Mouse (Mus musculus) embryonic facial prominence, embryonic 13.5 days (tissue): ENCODE measurements around the gene Pxylp1. TPM values are rescaled to one million over a fixed set of nuclear protein-coding genes. Genes with fewer than 3 reads are reported as not detected.

Source experiments
- ATAC-seq: fragments of 200-750 bp; cut with Nextera tagmentation; 2 replicates; pipeline ENCODE4 v1.8.0; 2017; ENCODE audit warnings: low read depth; ENCODE audit not compliant: insufficient number of reproducible peaks, insufficient read depth, low FRiP score, low TSS enrichment
- H3K27ac ChIP-seq: fragments of 300-500 bp; sonication (generic); 2 replicates; pipeline ENCODE4 v1.5.1; 2015; ENCODE audit warnings: moderate library complexity, mild to moderate bottlenecking, inconsistent platforms
- H3K27me3 ChIP-seq: fragments of 300-500 bp; sonication (generic); 2 replicates; pipeline ENCODE4 v1.6.1; 2015; ENCODE audit warnings: mild to moderate bottlenecking, inconsistent platforms
- H3K36me3 ChIP-seq: fragments of 300-500 bp; sonication (generic); 2 replicates; pipeline ENCODE4 v1.6.1; 2015; ENCODE audit warnings: mild to moderate bottlenecking, inconsistent platforms
- H3K4me1 ChIP-seq: fragments of 300-500 bp; sonication (generic); 2 replicates; pipeline ENCODE4 v1.6.1; 2015; ENCODE audit warnings: inconsistent platforms
- H3K4me2 ChIP-seq: fragments of 300-500 bp; sonication (generic); 2 replicates; pipeline ENCODE4 v1.6.1; 2015; ENCODE audit warnings: moderate library complexity, mild to moderate bottlenecking, inconsistent platforms
- H3K4me3 ChIP-seq: fragments of 300-500 bp; sonication (generic); 2 replicates; pipeline ENCODE4 v1.5.1; 2015; ENCODE audit warnings: mild to moderate bottlenecking, inconsistent platforms
- H3K9ac ChIP-seq: fragments of 300-500 bp; sonication (generic); 2 replicates; pipeline ENCODE4 v1.6.1; 2015; ENCODE audit warnings: mild to moderate bottlenecking, inconsistent platforms
- H3K9me3 ChIP-seq: fragments of 300-500 bp; sonication (generic); 2 replicates; pipeline ENCODE4 v1.6.1; 2016; ENCODE audit warnings: inconsistent platforms
- WGBS: fragments of 180-500 bp; shearing (Covaris S2); methylation state at CpG from one replicate; pipeline ENCODE4 v1.1.7; 2015; ENCODE audit warnings: mixed read lengths; 5-methylcytosine and 5-hydroxymethylcytosine counted together
- polyA plus RNA-seq: library from polyadenylated mRNA; unstranded; fragments of >200 nt; fragmentation: Nextera tagmentation; extraction: Ambion mirVana; gene quantifications from 2 replicates; pipeline ENCODE4 v1.2.1, GENCODE M21; 2015

Pxylp1 gene
- polyA plus RNA-seq, 1 experiment from 2014 or later: 33.7 TPM

GRCm38 (mm10) chr9:96853300-96854186 lies 38.9 kb downstream of the Pxylp1 start:
- Histone ChIP-seq H3K27me3 (no peaks in the 10 kb centered on the region), H3K4me3 (no peak overlapping the region), H3K27ac (peak overlapping the region; percentile 84), H3K9ac (no peak overlapping the region), H3K36me3 (no peaks in the 10 kb centered on the region), H3K9me3 (no peaks in the 10 kb centered on the region), H3K4me1 (peaks cover 29% of the 10 kb centered on the region), H3K4me2 (no peak overlapping the region)
- 41% methylated on average over 16 of the region's 16 CpGs for WGBS
- no peak for ATAC-seq

GRCm38 (mm10) chr9:96851634-96852033 lies 40.8 kb downstream of the Pxylp1 start:
- no peaks in the 10 kb centered on the region for H3K9me3 ChIP-seq
- no peak overlapping the region for H3K4me2 ChIP-seq
- H3K27me3 ChIP-seq: no peaks in the 10 kb centered on the region
- no peak overlapping the region for H3K9ac ChIP-seq
- H3K4me3 ChIP-seq: no peak overlapping the region
- ATAC-seq: no peak
- WGBS: 71% methylated on average over 7 of the region's 7 CpGs
- H3K27ac ChIP-seq: no peak overlapping the region
- H3K36me3 ChIP-seq: no peaks in the 10 kb centered on the region
- H3K4me1 ChIP-seq: peaks cover 31% of the 10 kb centered on the region

DNA sequence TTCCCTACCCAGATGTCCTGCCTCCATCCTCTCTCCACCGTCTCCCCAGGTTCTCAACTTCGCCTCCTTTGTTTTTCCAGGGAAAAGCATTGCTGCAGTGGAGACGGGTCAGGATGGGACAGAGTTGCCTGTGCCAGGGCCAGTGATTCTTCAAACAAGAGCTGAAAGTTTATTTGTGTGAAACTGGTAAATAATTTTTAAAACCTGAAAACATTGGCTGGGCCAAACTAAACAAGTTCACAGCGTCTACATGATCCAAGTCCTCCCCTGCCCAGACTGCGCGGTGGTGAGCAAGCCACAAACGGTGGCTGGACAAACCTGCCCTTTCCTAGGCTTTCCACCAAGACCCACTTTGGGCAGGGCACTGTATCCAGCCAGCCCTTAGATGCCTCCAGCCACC lies 41.4 kb downstream of the Pxylp1 start:
- Histone ChIP-seq H3K27me3 (no peaks in the 10 kb centered on the region), H3K9me3 (no peaks in the 10 kb centered on the region), H3K27ac (no peak overlapping the region), H3K4me2 (no peak overlapping the region), H3K36me3 (no peaks in the 10 kb centered on the region), H3K9ac (no peak overlapping the region), H3K4me3 (no peak overlapping the region), H3K4me1 (peaks cover 31% of the 10 kb centered on the region)
- WGBS: 87% methylated on average over 7 of the region's 7 CpGs
- ATAC-seq: no peak

GRCm38 (mm10) chr9:96849012-96849411 lies 43.5 kb downstream of the Pxylp1 start:
- H3K4me3 ChIP-seq: no peak overlapping the region
- no peak overlapping the region for H3K9ac ChIP-seq
- no peak overlapping the region for H3K27ac ChIP-seq
- WGBS: 29% methylated on average over 5 of the region's 5 CpGs
- H3K4me2 ChIP-seq: no peak overlapping the region
- no peaks in the 10 kb centered on the region for H3K36me3 ChIP-seq
- H3K9me3 ChIP-seq: no peaks in the 10 kb centered on the region
- H3K27me3 ChIP-seq: no peaks in the 10 kb centered on the region
- no peak for ATAC-seq
- peaks cover 45% of the 10 kb centered on the region for H3K4me1 ChIP-seq

GRCm38 (mm10) chr9:96846361-96846760 lies 46.1 kb downstream of the Pxylp1 start:
- Histone ChIP-seq H3K4me2 (no peak overlapping the region), H3K9ac (no peak overlapping the region), H3K36me3 (peaks cover 3% of the 10 kb centered on the region; the same call in 1 of the 2 replicates), H3K27ac (no peak overlapping the region), H3K4me3 (no peak overlapping the region), H3K4me1 (peaks cover 35% of the 10 kb centered on the region), H3K9me3 (no peaks in the 10 kb centered on the region), H3K27me3 (no peaks in the 10 kb centered on the region)
- WGBS: 81% methylated on average over 8 of the region's 8 CpGs
- ATAC-seq: no peak

DNA sequence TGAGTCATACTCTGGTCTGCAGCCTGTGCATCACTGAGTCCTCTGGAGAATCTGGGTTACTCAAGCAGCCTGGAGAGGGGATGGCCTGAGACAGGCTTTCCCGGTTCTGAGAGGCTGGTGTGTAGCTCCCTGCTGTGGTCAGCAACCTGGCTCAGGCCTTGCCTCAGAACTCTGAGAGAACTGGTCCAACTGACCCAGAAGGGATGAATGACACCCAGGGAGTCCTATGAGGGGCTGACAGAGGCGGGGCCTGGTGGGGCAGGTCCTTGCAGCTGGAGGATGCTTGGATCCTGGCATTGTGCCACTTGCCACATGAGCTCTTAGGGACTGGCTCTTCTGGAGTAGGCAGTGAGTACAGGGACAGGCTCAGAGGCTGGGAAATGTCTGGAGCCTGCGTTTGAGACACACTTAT lies 47.7 kb downstream of the Pxylp1 start:
- H3K27ac ChIP-seq: no peak overlapping the region
- H3K36me3 ChIP-seq: peaks cover 3% of the 10 kb centered on the region; the same call in 1 of the 2 replicates
- 48% methylated on average over 3 of the region's 3 CpGs for WGBS
- ATAC-seq: peak; percentile 22; the same call in 1 of the 2 replicates
- no peaks in the 10 kb centered on the region for H3K27me3 ChIP-seq
- peaks cover 33% of the 10 kb centered on the region for H3K4me1 ChIP-seq
- H3K9me3 ChIP-seq: no peaks in the 10 kb centered on the region
- H3K4me2 ChIP-seq: no peak overlapping the region
- H3K4me3 ChIP-seq: no peak overlapping the region
- no peak overlapping the region for H3K9ac ChIP-seq

DNA sequence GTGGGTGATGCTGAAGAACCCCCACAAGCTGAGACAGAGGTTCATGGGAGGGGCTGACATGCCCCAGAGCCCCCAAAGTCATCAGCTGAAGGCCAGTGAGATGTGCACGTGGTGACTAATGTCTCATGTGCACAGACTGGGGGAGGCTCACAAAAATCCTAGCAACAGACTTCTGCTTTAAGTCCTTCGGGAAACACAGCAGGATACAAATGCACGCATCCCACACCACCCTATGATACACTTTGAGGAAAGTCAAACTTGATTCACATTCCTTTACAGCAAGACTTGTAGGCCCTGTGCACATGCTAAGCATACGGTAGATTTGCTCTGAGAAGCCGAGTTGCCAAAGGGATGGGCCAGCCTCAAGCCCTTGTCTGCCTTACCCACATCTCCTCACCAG lies 53.1 kb downstream of the Pxylp1 start:
- Histone ChIP-seq H3K27ac (no peak overlapping the region), H3K36me3 (peaks cover 3% of the 10 kb centered on the region; the same call in 1 of the 2 replicates), H3K4me1 (peaks cover 23% of the 10 kb centered on the region), H3K4me3 (no peak overlapping the region), H3K9me3 (no peaks in the 10 kb centered on the region), H3K27me3 (0 out of 2 replicates have a peak, but pooled peaks cover 4% of the 10 kb centered on the region), H3K9ac (no peak overlapping the region), H3K4me2 (no peak overlapping the region)
- 80% methylated on average over 5 of the region's 5 CpGs for WGBS
- ATAC-seq: no peak

DNA sequence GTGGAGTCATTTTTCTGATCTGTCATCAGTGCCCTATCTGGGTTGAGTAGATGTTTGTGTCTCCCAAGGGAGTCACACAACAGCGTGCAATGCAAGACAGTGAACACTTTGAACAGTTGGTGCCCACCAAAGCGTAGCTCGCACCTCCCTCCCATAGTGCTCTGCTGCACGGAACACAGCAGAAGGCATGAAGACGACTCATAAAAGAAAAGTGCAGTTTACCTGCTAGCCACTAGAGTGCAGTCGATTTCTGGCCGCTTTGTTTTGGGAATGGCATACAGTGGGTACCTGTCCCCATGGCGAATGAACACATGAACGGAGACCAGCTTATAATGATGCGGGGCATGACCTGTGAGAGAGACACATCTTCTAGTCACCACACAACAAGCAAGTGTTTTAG lies 53.6 kb downstream of the Pxylp1 start:
- H3K4me3 ChIP-seq: no peak overlapping the region
- H3K36me3 ChIP-seq: peaks cover 3% of the 10 kb centered on the region; the same call in 1 of the 2 replicates
- H3K4me2 ChIP-seq: no peak overlapping the region
- no peak overlapping the region for H3K27ac ChIP-seq
- 0 out of 2 replicates have a peak, but pooled peaks cover 4% of the 10 kb centered on the region for H3K27me3 ChIP-seq
- WGBS: 35% methylated on average over 10 of the region's 10 CpGs
- H3K9ac ChIP-seq: no peak overlapping the region
- no peaks in the 10 kb centered on the region for H3K9me3 ChIP-seq
- peaks cover 18% of the 10 kb centered on the region for H3K4me1 ChIP-seq
- ATAC-seq: no peak; the same call in 1 of the 2 replicates

- no peak overlapping the region for H3K4me2 ChIP-seq
- H3K9me3 ChIP-seq: no peaks in the 10 kb centered on the region
- 0 out of 2 replicates have a peak, but pooled peaks cover 4% of the 10 kb centered on the region for H3K27me3 ChIP-seq
- H3K27ac ChIP-seq: no peak overlapping the region
- H3K4me3 ChIP-seq: no peak overlapping the region
- WGBS: 42% methylated on average over 20 of the region's 20 CpGs
- no peak for ATAC-seq
- H3K9ac ChIP-seq: no peak overlapping the region
- peaks cover 25% of the 10 kb centered on the region for H3K4me1 ChIP-seq
- H3K36me3 ChIP-seq: peaks cover 3% of the 10 kb centered on the region; the same call in 1 of the 2 replicates
Observed at GRCm38 (mm10) chr9:96837781-96838420, 54.6 kb downstream of the Pxylp1 start.

- 26% methylated on average over 8 of the region's 8 CpGs for WGBS
- no peak overlapping the region for H3K4me2 ChIP-seq
- no peak overlapping the region for H3K4me3 ChIP-seq
- peaks cover 31% of the 10 kb centered on the region for H3K4me1 ChIP-seq
- no peak overlapping the region for H3K27ac ChIP-seq
- no peak for ATAC-seq
- no peaks in the 10 kb centered on the region for H3K9me3 ChIP-seq
- H3K9ac ChIP-seq: no peak overlapping the region
- 0 out of 2 replicates have a peak, but pooled peaks cover 4% of the 10 kb centered on the region for H3K27me3 ChIP-seq
- H3K36me3 ChIP-seq: peaks cover 3% of the 10 kb centered on the region; the same call in 1 of the 2 replicates
Observed at GRCm38 (mm10) chr9:96836984-96837383, 55.5 kb downstream of the Pxylp1 start.

DNA sequence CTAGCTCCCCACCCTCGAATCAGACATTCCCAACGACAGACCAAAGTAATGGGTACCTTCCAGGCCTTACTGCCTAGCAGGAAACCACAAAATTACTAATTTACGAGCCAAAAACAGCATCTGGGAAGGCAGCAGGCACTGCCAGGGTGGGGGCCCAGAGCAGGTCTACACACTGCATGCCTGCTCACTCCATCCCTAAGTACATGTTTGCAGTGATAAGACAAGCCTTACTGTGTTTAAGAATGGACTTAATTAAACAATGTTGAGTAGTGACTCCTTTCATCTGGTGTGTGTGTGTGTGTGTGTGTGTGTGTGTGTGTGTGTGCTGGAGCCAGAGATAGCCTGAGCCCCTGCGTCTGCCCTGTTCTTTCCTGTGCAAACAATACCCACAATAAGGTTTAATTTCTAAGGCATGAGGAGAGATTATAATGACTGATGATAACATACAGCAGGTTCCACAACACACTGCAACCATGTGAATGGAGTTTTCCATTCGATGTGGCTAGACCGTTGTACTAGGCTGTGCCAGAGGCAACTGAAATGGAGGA lies 57.0 kb downstream of the Pxylp1 start:
- Histone ChIP-seq H3K27ac (no peak overlapping the region), H3K9me3 (no peaks in the 10 kb centered on the region), H3K4me3 (no peak overlapping the region), H3K4me1 (peaks cover 31% of the 10 kb centered on the region), H3K4me2 (no peak overlapping the region), H3K27me3 (0 out of 2 replicates have a peak, but pooled peaks cover 4% of the 10 kb centered on the region), H3K9ac (no peak overlapping the region), H3K36me3 (no peaks in the 10 kb centered on the region)
- no peak for ATAC-seq
- 84% methylated on average over 6 of the region's 6 CpGs for WGBS
